Mouse (Mus musculus) forebrain, embryonic 11.5 days (tissue): ENCODE results near the gene Fhdc1. TPM values are rescaled to one million over a fixed set of nuclear protein-coding genes. Genes with fewer than 3 reads are reported as not detected.

ENCODE experiments used
- ATAC-seq: fragments of 200-750 bp; cut with Nextera tagmentation; replicated peaks from 2 replicates; pipeline ENCODE4 v1.8.0; 2017; ENCODE audit warnings: moderate TSS enrichment; ENCODE audit not compliant: low FRiP score
- DNase-seq: peaks from one replicate; pipeline ENCODE4 v3.0.0-alpha.2; 2017; ENCODE audit warnings: low spot score
- H3K27ac ChIP-seq: fragments of 300-500 bp; sonication (generic); 2 replicates; pipeline ENCODE4 v1.5.1; 2014; ENCODE audit warnings: low read depth, low read length
- H3K27me3 ChIP-seq: fragments of 300-500 bp; sonication (generic); 2 replicates; pipeline ENCODE4 v1.6.1; 2014; ENCODE audit warnings: mild to moderate bottlenecking, low read length, mixed read lengths; ENCODE audit not compliant: control insufficient read depth, insufficient read depth
- H3K36me3 ChIP-seq: fragments of 300-500 bp; sonication (generic); 2 replicates; pipeline ENCODE4 v1.6.1; 2014; ENCODE audit warnings: mild to moderate bottlenecking, low read length, moderate library complexity, mixed read lengths; ENCODE audit not compliant: control insufficient read depth, insufficient read depth
- H3K4me1 ChIP-seq: fragments of 300-500 bp; sonication (generic); replicated peaks from 2 replicates; pipeline ENCODE4 v1.6.1; 2014; ENCODE audit warnings: low read length, mixed read lengths; ENCODE audit not compliant: control insufficient read depth, insufficient read depth
- H3K4me2 ChIP-seq: fragments of 300-500 bp; sonication (generic); 2 replicates; pipeline ENCODE4 v1.6.1; 2014; ENCODE audit warnings: low read depth, mild to moderate bottlenecking, low read length, moderate library complexity, mixed read lengths; ENCODE audit not compliant: severe bottlenecking
- H3K4me3 ChIP-seq: fragments of 300-500 bp; sonication (generic); 2 replicates; pipeline ENCODE4 v1.5.1; 2014; ENCODE audit warnings: low read depth, low read length
- H3K9ac ChIP-seq: fragments of 300-500 bp; sonication (generic); 2 replicates; pipeline ENCODE4 v1.6.1; 2014; ENCODE audit warnings: low read length
- H3K9me3 ChIP-seq: fragments of 300-500 bp; sonication (generic); 2 replicates; pipeline ENCODE4 v1.6.1; 2016; ENCODE audit warnings: low read length, mixed read lengths; ENCODE audit not compliant: control insufficient read depth
- whole genome bisulfite sequencing: fragments of 180-500 bp; shearing (Covaris S2); extraction: QIAGEN DNeasy Blood & Tissue Kit; methylation state at CpG from one replicate; pipeline ENCODE4 v1.1.7; 2014; 5-methylcytosine and 5-hydroxymethylcytosine counted together
- polyA plus RNA-seq: library from polyadenylated mRNA; unstranded; fragments of >200 nt; fragmentation: Nextera tagmentation; extraction: Ambion mirVana; gene quantifications from 2 replicates; pipeline ENCODE4 v1.2.1, GENCODE M21; 2014

Gene Fhdc1
- polyA plus RNA-seq, 1 experiment from 2014 or later = 2.3 TPM

GRCm38 (mm10) chr3:84450651-84451050 is 29.6 kb downstream of the Fhdc1 start:
- no peaks in the 10 kb centered on the region for H3K27me3 ChIP-seq
- ATAC-seq = no peak
- no peaks in the 10 kb centered on the region for H3K9me3 ChIP-seq
- no peaks in the 10 kb centered on the region for H3K4me1 ChIP-seq
- H3K27ac ChIP-seq = no peak overlapping the region
- no peaks in the 10 kb centered on the region for H3K36me3 ChIP-seq
- DNase-seq = no peak
- H3K9ac ChIP-seq = no peak overlapping the region
- H3K4me2 ChIP-seq = no peak overlapping the region
- WGBS = 53% methylated on average over 3 of the region's 3 CpGs
- H3K4me3 ChIP-seq = no peak overlapping the region

GRCm38 (mm10) chr3:84449015-84449414 is 31.2 kb downstream of the Fhdc1 start:
- Histone ChIP-seq H3K4me3 (no peak overlapping the region), H3K27ac (no peak overlapping the region), H3K27me3 (no peaks in the 10 kb centered on the region), H3K4me2 (no peak overlapping the region), H3K36me3 (no peaks in the 10 kb centered on the region), H3K9me3 (no peaks in the 10 kb centered on the region), H3K9ac (no peak overlapping the region), H3K4me1 (no peaks in the 10 kb centered on the region)
- WGBS = 86% methylated on average over 9 of the region's 9 CpGs
- ATAC-seq = no peak
- DNase-seq = no peak

DNA sequence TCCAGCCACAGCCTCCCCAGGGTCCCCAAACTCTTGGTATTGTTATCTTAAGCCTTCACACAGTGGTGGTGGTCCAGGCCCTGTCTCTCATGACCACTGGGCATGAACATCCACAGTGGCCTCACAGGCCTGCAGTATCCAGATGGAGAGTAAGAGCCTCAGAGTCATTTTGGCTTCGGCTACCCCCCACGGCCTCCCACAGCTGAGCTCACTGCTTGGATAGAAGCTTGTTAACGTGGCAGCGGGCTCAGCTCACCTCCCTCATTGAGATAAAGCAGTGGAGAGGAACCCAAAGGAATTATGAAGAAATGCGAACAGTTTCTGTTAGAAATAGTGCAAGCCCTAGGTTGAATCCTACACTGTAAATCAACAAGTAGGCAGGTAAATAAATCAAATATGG is 32.4 kb downstream of the Fhdc1 start:
- Histone ChIP-seq H3K9ac (no peak overlapping the region), H3K4me3 (no peak overlapping the region), H3K4me2 (no peak overlapping the region), H3K27me3 (no peaks in the 10 kb centered on the region), H3K27ac (no peak overlapping the region), H3K9me3 (no peaks in the 10 kb centered on the region), H3K36me3 (no peaks in the 10 kb centered on the region), H3K4me1 (no peaks in the 10 kb centered on the region)
- no peak for DNase-seq
- no peak for ATAC-seq
- WGBS = 66% methylated on average over 5 of the region's 5 CpGs

- WGBS = 14% methylated on average over 9 of the region's 9 CpGs
These were observed 34.4 kb downstream of the Fhdc1 start for GRCm38 (mm10) chr3:84445838-84446237.

DNA sequence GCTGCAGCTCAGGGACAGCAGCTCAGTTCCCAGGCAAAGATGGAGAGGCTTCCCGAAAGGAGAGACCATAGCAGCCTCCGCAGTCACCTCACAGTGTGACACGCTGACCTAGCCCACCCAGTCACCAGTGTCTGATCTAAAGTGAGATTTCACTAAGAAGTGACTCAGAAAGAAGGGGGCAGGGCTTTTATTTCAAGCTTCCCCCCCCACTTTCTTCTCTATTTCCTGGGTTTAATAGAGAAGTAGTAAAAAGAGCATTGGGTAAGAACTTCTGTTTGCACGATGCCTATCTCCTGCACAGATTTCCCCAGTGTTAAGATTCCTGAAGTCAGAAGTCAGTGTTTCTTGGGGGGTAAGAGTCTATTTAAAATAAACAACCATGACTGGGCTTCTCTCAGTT is 37.3 kb downstream of the Fhdc1 start:
- Histone ChIP-seq H3K4me2 (no peak overlapping the region), H3K9me3 (no peaks in the 10 kb centered on the region), H3K27ac (no peak overlapping the region), H3K36me3 (no peaks in the 10 kb centered on the region), H3K4me1 (no peaks in the 10 kb centered on the region), H3K4me3 (no peak overlapping the region), H3K9ac (no peak overlapping the region), H3K27me3 (no peaks in the 10 kb centered on the region)
- 83% methylated on average over 4 of the region's 4 CpGs for WGBS
- DNase-seq = no peak
- no peak for ATAC-seq

More at GRCm38 (mm10) chr3:84445838-84446237, 34.4 kb downstream of the Fhdc1 start:
- DNase-seq (no peak), ATAC-seq (peak; percentile 51; the same call in 1 of the 2 replicates)
- Histone ChIP-seq H3K27me3 (no peaks in the 10 kb centered on the region), H3K27ac (no peak overlapping the region), H3K9ac (peak overlapping the region; percentile 39; the same call in 1 of the 2 replicates), H3K36me3 (no peaks in the 10 kb centered on the region), H3K9me3 (no peaks in the 10 kb centered on the region), H3K4me3 (no peak overlapping the region), H3K4me2 (peak overlapping the region; percentile 32; the same call in 1 of the 2 replicates), H3K4me1 (no peaks in the 10 kb centered on the region)

- DNase-seq = no peak
- 94% methylated on average over 7 of the region's 7 CpGs for WGBS
- no peaks in the 10 kb centered on the region for H3K36me3 ChIP-seq
- no peaks in the 10 kb centered on the region for H3K4me1 ChIP-seq
- no peaks in the 10 kb centered on the region for H3K27me3 ChIP-seq
- ATAC-seq = no peak
- no peak overlapping the region for H3K9ac ChIP-seq
- no peaks in the 10 kb centered on the region for H3K9me3 ChIP-seq
- no peak overlapping the region for H3K4me3 ChIP-seq
- H3K4me2 ChIP-seq = no peak overlapping the region
- no peak overlapping the region for H3K27ac ChIP-seq
These were observed 40.6 kb downstream of the Fhdc1 start for GRCm38 (mm10) chr3:84439431-84440210.

GRCm38 (mm10) chr3:84438840-84439239 is 41.4 kb downstream of the Fhdc1 start:
- H3K9ac ChIP-seq = no peak overlapping the region
- no peak overlapping the region for H3K27ac ChIP-seq
- ATAC-seq = no peak
- WGBS = 88% methylated on average over 7 of the region's 7 CpGs
- no peak overlapping the region for H3K4me3 ChIP-seq
- no peak overlapping the region for H3K4me2 ChIP-seq
- H3K9me3 ChIP-seq = no peaks in the 10 kb centered on the region
- DNase-seq = no peak
- H3K4me1 ChIP-seq = no peaks in the 10 kb centered on the region
- no peaks in the 10 kb centered on the region for H3K36me3 ChIP-seq
- H3K27me3 ChIP-seq = no peaks in the 10 kb centered on the region

- H3K36me3 ChIP-seq = no peaks in the 10 kb centered on the region
- no peak overlapping the region for H3K4me3 ChIP-seq
- 83% methylated on average over 11 of the region's 11 CpGs for WGBS
- no peaks in the 10 kb centered on the region for H3K27me3 ChIP-seq
- no peak overlapping the region for H3K9ac ChIP-seq
- DNase-seq (no peak), ATAC-seq (no peak)
- H3K4me2 ChIP-seq = no peak overlapping the region
- no peak overlapping the region for H3K27ac ChIP-seq
- no peaks in the 10 kb centered on the region for H3K4me1 ChIP-seq
- no peaks in the 10 kb centered on the region for H3K9me3 ChIP-seq
These were observed 42.1 kb downstream of the Fhdc1 start for GRCm38 (mm10) chr3:84438118-84438517.

DNA sequence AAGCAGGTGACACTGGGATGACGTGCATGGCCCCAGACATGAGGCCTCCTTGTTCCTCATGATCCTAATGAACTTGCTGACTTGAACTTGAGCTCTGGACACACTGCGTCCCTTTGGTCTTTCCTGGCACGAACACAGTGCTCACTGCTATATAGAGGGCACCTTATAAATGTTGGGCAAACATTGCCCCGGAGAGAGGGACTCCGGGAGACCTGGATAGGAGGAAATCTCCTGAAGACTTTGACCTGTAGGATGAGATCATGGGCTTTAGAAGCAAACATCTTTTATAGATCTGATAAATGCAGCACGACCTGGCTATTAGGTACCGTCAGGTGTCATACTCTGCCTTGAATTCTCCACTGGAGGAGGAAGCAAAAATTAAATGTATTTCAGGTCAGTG is 43.3 kb downstream of the Fhdc1 start:
- no peaks in the 10 kb centered on the region for H3K4me1 ChIP-seq
- H3K27ac ChIP-seq = no peak overlapping the region
- H3K9ac ChIP-seq = no peak overlapping the region
- no peaks in the 10 kb centered on the region for H3K27me3 ChIP-seq
- H3K9me3 ChIP-seq = no peaks in the 10 kb centered on the region
- whole genome bisulfite sequencing = 96% methylated on average over 7 of the region's 7 CpGs
- ATAC-seq (no peak), DNase-seq (no peak)
- H3K4me2 ChIP-seq = no peak overlapping the region
- H3K4me3 ChIP-seq = no peak overlapping the region
- H3K36me3 ChIP-seq = no peaks in the 10 kb centered on the region
